Comparison of ENCODE assay signal across 24 mouse cellular contexts in the genomic region with DNA sequence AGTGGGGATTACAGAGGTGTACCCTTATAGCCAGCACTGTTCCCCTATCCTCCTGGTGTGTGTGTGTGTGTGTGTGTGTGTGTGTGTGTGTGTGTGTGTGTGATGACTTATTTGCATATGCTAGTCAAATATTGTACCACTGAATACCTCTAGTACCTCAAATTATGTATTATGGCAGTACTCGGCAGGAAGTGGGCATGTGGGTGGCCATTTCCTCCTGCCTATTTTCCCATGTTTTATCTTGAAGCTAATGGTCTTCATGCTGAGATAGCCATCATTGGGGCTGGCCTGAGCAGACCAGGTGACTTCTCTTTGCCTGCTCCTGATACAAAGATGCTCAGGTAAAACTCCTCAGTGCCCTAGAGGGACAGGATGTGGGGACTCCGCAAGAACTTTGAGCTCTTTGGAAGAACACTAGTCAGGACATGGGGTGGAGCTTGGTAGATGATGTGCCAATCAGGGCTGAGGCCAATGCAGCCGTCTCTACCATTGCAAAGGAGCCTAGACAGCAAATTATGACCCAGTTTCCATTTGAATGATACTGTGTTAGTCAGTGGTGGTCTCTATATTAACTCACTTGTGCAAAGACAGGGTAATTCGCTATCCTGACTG. TPM values are rescaled to one million over a fixed set of nuclear protein-coding genes. Genes with fewer than 3 reads are reported as not detected.
DNase-seq lines count a peak whose midpoint lies in the region; ATAC-seq and TF ChIP-seq lines count a peak whose summit lies in the region.
"Had no signal": no experiment of that assay in that cellular context is flagged by ENCODE, and none has a peak within 500 bp of the region (broad histone marks: within the 10 kb centered on the region; RNA-seq: fewer than 3 reads in every experiment).

No protein-coding gene starts in this region.

- H3K27ac ChIP-seq in heart, adult 2 months: peak overlapping the region; percentile 20; the same call in 1 of the 2 replicates
- no peak overlapping the region for H3K27ac ChIP-seq in heart, embryonic 11.5 days (ENCODE audit: low read depth, low read length)
- H3K27ac ChIP-seq in small intestine, adult 2 months (ENCODE audit: insufficient read depth, low read depth, low read length): peak overlapping the region; percentile 70; the same call in 1 of the 2 replicates
- H3K27ac ChIP-seq: embryonic facial prominence, embryonic 13.5 days; forebrain, embryonic 13.5 days; hindbrain, embryonic 10.5 days; hindbrain, embryonic 14.5 days had no signal

- WGBS in heart, adult 2 months: 74% methylated on average over 4 of the region's 4 CpGs
- WGBS in heart, embryonic 11.5 days (ENCODE audit: insufficient replicate concordance): 77% methylated on average over 4 of the region's 4 CpGs
- WGBS in small intestine, adult 2 months: 76% methylated on average over 4 of the region's 4 CpGs

- H3K27me3 ChIP-seq in heart, adult 2 months (ENCODE audit: control insufficient read depth, insufficient read depth, low read length): no peaks in the 10 kb centered on the region
- H3K27me3 ChIP-seq in heart, embryonic 11.5 days (ENCODE audit: control insufficient read depth, insufficient read depth, low read length): no peaks in the 10 kb centered on the region
- no peaks in the 10 kb centered on the region for H3K27me3 ChIP-seq in small intestine, adult 2 months (ENCODE audit: control insufficient read depth, insufficient read depth, low read length)
- H3K27me3 ChIP-seq: CH12.LX; embryonic facial prominence, embryonic 13.5 days; forebrain, embryonic 13.5 days; Patski had no signal

- peaks cover 5% of the 10 kb centered on the region for H3K36me3 ChIP-seq in heart, adult 2 months (ENCODE audit: control insufficient read depth, insufficient read depth, low read length)
- H3K36me3 ChIP-seq in heart, embryonic 11.5 days (ENCODE audit: control insufficient read depth, insufficient read depth, low read length): no peaks in the 10 kb centered on the region
- H3K36me3 ChIP-seq in small intestine, adult 2 months (ENCODE audit: control insufficient read depth, insufficient read depth, low read length): no peaks in the 10 kb centered on the region
- H3K36me3 ChIP-seq: embryonic facial prominence, embryonic 13.5 days; hindbrain, embryonic 10.5 days had no signal

- no peaks in the 10 kb centered on the region for H3K79me2 ChIP-seq in heart, adult 2 months (replicated peaks; ENCODE audit: control insufficient read depth, insufficient read depth, low read length)

- intact Hi-C loops in heart, adult 2 months (cut with DNase I): loop anchor here (5.0 kb wide), 1 partner anchor 215 kb away; a partner anchor contains a TSS

- TF ChIP-seq CTCF in heart, adult 2 months (IDR thresholded peaks at IDR 0.05): no peak
- TF ChIP-seq CTCF in small intestine, adult 2 months (IDR thresholded peaks at IDR 0.05; ENCODE audit: extremely low read depth, insufficient read length, insufficient replicate concordance, low read depth, low read length): no peak

- no peak for TF ChIP-seq EP300 in heart, adult 2 months (IDR thresholded peaks at IDR 0.05; ENCODE audit: insufficient read depth, low read depth, low read length)

- no peaks in the 10 kb centered on the region for H3K9me3 ChIP-seq in heart, embryonic 11.5 days (replicated peaks; ENCODE audit: control insufficient read depth, low read length)
- H3K9me3 ChIP-seq: embryonic facial prominence, embryonic 13.5 days; forebrain, embryonic 13.5 days; hindbrain, embryonic 10.5 days had no signal

- no peak for TF ChIP-seq POLR2A in heart, adult 2 months (IDR thresholded peaks at IDR 0.05; ENCODE audit: insufficient read depth, low read depth, low read length)
- TF ChIP-seq POLR2A in small intestine, adult 2 months (IDR thresholded peaks at IDR 0.05; ENCODE audit: low read depth, low read length): no peak

- H3K4me3 ChIP-seq in heart, adult 2 months: no peak overlapping the region
- H3K4me3 ChIP-seq in heart, embryonic 11.5 days (ENCODE audit: low read depth, low read length): no peak overlapping the region
- no peak overlapping the region for H3K4me3 ChIP-seq in small intestine, adult 2 months (ENCODE audit: low read depth, low read length)
- H3K4me3 ChIP-seq: embryonic facial prominence, embryonic 13.5 days; forebrain, embryonic 13.5 days; hindbrain, embryonic 10.5 days had no signal

- H3K9ac ChIP-seq in heart, adult 2 months (ENCODE audit: low read depth, low read length): no peak overlapping the region
- H3K9ac ChIP-seq in heart, embryonic 11.5 days (ENCODE audit: low read depth, low read length): no peak overlapping the region
- H3K9ac ChIP-seq: embryonic facial prominence, embryonic 13.5 days; forebrain, embryonic 13.5 days; hindbrain, embryonic 14.5 days had no signal

- ATAC-seq in heart, embryonic 11.5 days (replicated peaks; ENCODE audit: insufficient number of reproducible peaks, low FRiP score, low TSS enrichment): no peak
- ATAC-seq in activated CD4-positive, CD25-positive, alpha-beta regulatory T cell, adult 4 months: peak; percentile 71
- ATAC-seq: forebrain, embryonic 13.5 days; intestine, postnatal 0 days; Patski had no signal

- no peak for DNase-seq in heart, adult 2 months
- peak; percentile 46 for DNase-seq in CD4-positive helper T cell, adult 2 months (ENCODE audit: low read depth, low spot score)
- DNase-seq in kidney, adult 8-10 months: no peak
- DNase-seq in thymus, adult 18-20 months: no peak
- DNase-seq: adrenal gland, adult 8-10 months; cerebellum, adult 11-12 months; cerebellum, adult 9-10 months; cerebellum, postnatal 25 days; gastrocnemius, postnatal 10 days; heart, postnatal 10 days; kidney, adult 9 months had no signal

- peaks cover 20% of the 10 kb centered on the region for H3K4me1 ChIP-seq in heart, adult 2 months (ENCODE audit: control insufficient read depth, insufficient read depth, low read length)
- H3K4me1 ChIP-seq in heart, embryonic 11.5 days (ENCODE audit: control insufficient read depth, insufficient read depth, low read length): peaks cover 13% of the 10 kb centered on the region
- H3K4me1 ChIP-seq in small intestine, adult 2 months (ENCODE audit: control insufficient read depth, insufficient read depth, insufficient read length, low read length): peaks cover 25% of the 10 kb centered on the region

- no peak overlapping the region for H3K4me2 ChIP-seq in heart, embryonic 11.5 days
- H3K4me2 ChIP-seq: embryonic facial prominence, embryonic 13.5 days; forebrain, embryonic 13.5 days; hindbrain, embryonic 14.5 days had no signal

RNA-seq across cellular contexts. Expression of a gene that starts 10.1 kb away (rescaled TPM):
- under 1 TPM; 0.47 to 0.57 TPM for total RNA-seq in heart, adult 2 months (2021)
- polyA plus RNA-seq in heart, adult 2 months (2012; rRNA removed): 0.16 and 0.20 TPM in 2 replicates
- polyA plus RNA-seq in heart, embryonic 11.5 days (2014; fragmentation: Nextera tagmentation; extraction: Ambion mirVana): 0.23 TPM in 1 of 2 replicates, not detected in the other
- 1 to 10 TPM; 1.8 to 2.5 TPM for polyA plus RNA-seq in activated CD4-positive, CD25-positive, alpha-beta regulatory T cell, adult 4 months (2017; shearing (Covaris generic))
- polyA plus RNA-seq in small intestine, adult 2 months (2012; rRNA removed): 0.29 and 8.4 TPM in 2 replicates
- total RNA-seq: CH12.LX had no signal
- polyA plus RNA-seq: brain, embryonic 14.5 days; cortical plate, adult 2 months; embryonic facial prominence, embryonic 13.5 days; heart, embryonic 14.5 days; hindbrain, embryonic 14.5 days had no signal

RNA-seq across cellular contexts. Expression of a gene that starts 32.8 kb away (rescaled TPM):
- total RNA-seq in heart, adult 2 months (2021): 10 to 100 TPM; 27.6 to 32.7 TPM
- 12.9 and 18.4 TPM in 2 replicates for polyA plus RNA-seq in heart, adult 2 months (2012; rRNA removed)
- 89.0 and 111 TPM in 2 replicates for polyA plus RNA-seq in heart, embryonic 11.5 days (2014; fragmentation: Nextera tagmentation; extraction: Ambion mirVana)
- 10 to 100 TPM; 77.1 to 98.7 TPM for polyA plus RNA-seq in activated CD4-positive, CD25-positive, alpha-beta regulatory T cell, adult 4 months (2017; shearing (Covaris generic))
- 2.5 and 4.8 TPM in 2 replicates for polyA plus RNA-seq in small intestine, adult 2 months (2012; rRNA removed)

RNA-seq across cellular contexts. Expression of a gene that starts 45.0 kb away (rescaled TPM):
- 10 to 100 TPM; 34.8 to 39.7 TPM for total RNA-seq in heart, adult 2 months (2021)
- 16.8 and 34.5 TPM in 2 replicates for polyA plus RNA-seq in heart, adult 2 months (2012; rRNA removed)
- 19.9 and 20.8 TPM in 2 replicates for polyA plus RNA-seq in heart, embryonic 11.5 days (2014; fragmentation: Nextera tagmentation; extraction: Ambion mirVana)
- polyA plus RNA-seq in activated CD4-positive, CD25-positive, alpha-beta regulatory T cell, adult 4 months (2017; shearing (Covaris generic)): 1 to 10 TPM; 4.8 to 6.1 TPM
- 16.3 and 16.4 TPM in 2 replicates for polyA plus RNA-seq in small intestine, adult 2 months (2012; rRNA removed)
